ENCODE assay signal across 11 mouse cellular contexts in genomic region chr2:61247336-61247735, GRCm38 (mm10).
"Had no signal": no experiment of that assay in that cellular context is flagged by ENCODE, and none has a peak within 500 bp of the region (broad histone marks: within the 10 kb centered on the region; RNA-seq: fewer than 3 reads in every experiment).

No protein-coding gene starts in this region.

- H3K27me3 ChIP-seq: midbrain, embryonic 12.5 days; stomach, embryonic 15.5 days had no signal

- H3K36me3 ChIP-seq: midbrain, embryonic 12.5 days; stomach, embryonic 15.5 days had no signal

- H3K27ac ChIP-seq: left cerebral cortex, adult 2 months; liver, embryonic 14.5 days; midbrain, embryonic 12.5 days had no signal

- H3K9ac ChIP-seq: liver, embryonic 14.5 days; midbrain, embryonic 12.5 days; stomach, embryonic 15.5 days had no signal

- H3K4me3 ChIP-seq: left cerebral cortex, adult 2 months; midbrain, embryonic 12.5 days; stomach, embryonic 15.5 days had no signal

- DNase-seq: kidney, adult 11 months; kidney, postnatal 14 days; liver; right cerebral cortex, postnatal 4 days; spleen, adult 18-20 months; thymus, postnatal 36 days had no signal

- H3K9me3 ChIP-seq: midbrain, embryonic 12.5 days; stomach, embryonic 15.5 days had no signal

- H3K4me2 ChIP-seq: midbrain, embryonic 12.5 days; stomach, embryonic 15.5 days had no signal

- ATAC-seq: midbrain, embryonic 16.5 days had no signal
